Mouse (Mus musculus) ovary, postnatal 14 days (tissue): ENCODE data around the gene Rab6a.
A peak's percentile ranks its signal among the peaks of the same experiment; 100 is the strongest.

Experiments
- DNase-seq: peaks from one replicate; pipeline ENCODE4 v3.0.0; 2022; ENCODE audit warnings: low spot score

Gene Rab6a

DNA sequence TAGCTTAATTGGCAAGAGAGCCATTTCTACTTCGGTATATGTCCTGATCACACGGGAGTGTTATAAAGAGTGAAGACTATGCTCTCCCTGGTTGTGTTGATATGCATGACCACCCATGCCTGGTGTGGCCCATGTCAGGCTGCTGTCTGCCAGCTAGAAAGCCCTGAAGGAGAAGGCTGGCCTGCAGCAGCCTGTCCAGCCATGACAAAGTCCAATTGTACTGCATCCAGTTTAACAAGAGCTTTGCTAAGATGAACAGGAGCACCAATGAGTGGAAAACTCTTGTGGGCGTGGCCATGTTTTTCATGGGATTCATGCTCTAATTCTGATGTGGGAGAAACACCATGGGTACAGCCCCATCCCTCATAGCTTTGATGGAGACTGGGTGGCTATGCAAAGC lies 17.3 kb downstream of the Rab6a start:
- no peak for DNase-seq

DNA sequence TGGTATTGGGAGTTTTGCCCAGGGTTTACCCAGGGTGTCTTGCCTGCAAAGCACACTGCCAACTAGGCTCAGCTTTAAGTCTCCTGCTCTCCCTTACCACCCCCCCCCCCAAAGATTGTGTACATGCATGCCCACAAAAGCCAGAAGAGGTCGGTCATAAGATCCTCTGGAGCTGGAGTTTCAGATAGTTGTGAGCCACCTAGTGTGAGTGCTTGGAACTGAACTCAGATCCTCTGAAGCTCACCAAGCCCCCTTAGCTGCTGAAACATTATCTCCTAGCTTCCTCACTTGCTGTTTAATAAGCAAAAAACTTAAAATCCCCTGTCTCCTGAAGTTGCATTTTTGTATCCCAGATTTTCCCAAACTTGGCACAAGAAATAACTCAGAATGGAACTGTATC lies 30.4 kb downstream of the Rab6a start:
- DNase-seq: no peak

DNA sequence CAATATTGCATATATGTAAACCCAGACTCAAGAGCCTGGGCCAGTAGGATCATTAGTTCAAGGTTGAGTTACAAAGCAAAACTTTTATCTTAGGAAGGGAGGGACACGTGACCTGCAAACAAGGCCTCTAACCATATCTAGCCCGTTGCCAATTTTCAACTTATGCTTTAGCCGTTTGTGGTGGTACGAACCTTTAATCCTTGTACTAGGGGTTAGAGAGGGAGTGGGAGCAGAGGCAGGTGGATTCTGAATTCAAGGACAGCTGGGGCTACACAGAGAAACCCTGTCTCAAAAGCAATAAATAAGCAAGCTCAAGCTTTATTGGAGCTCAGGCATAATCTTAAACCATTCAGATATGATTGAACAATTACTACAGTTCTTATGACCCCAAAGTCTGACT lies 35.2 kb downstream of the Rab6a start:
- no peak for DNase-seq

DNA sequence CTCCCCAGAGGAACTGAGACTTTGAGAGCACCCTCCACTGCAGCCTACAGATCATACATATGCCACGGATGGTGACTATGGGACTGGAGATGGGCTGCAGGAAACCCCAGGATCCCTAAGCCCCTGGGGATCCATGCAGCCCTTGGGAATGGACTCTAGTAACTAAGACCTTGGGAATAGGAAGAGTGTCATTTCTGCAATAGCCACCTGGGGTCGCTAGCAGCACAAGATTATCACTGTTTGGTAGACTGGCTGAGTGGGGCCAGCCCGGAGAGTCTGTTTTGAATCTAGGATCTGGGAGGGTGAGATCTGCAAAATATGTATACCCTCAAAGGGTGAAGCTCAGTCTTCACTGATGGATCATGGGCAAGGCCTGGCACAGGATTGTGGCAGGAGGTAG lies 37.9 kb downstream of the Rab6a start:
- DNase-seq: peak; percentile 43

DNA sequence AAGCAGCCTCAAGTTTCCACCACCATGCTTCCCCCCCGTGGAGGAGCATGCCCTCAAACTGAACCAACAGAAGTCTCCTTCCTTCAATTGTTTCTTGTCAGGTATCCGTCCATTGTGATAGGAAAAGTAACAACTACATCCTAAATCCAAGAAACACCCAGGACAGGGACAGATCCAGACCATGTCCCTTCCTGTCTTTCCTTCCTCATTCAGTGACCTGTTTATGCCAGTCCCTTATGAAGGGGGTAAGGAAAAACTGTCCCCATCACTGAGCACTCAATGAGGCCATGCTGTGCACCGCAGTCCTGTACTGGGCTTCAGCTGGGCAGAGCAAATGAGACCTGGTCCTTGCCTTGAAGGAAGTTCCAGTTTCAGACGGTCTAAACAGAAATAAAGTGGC lies 41.9 kb downstream of the Rab6a start:
- DNase-seq: no peak

DNA sequence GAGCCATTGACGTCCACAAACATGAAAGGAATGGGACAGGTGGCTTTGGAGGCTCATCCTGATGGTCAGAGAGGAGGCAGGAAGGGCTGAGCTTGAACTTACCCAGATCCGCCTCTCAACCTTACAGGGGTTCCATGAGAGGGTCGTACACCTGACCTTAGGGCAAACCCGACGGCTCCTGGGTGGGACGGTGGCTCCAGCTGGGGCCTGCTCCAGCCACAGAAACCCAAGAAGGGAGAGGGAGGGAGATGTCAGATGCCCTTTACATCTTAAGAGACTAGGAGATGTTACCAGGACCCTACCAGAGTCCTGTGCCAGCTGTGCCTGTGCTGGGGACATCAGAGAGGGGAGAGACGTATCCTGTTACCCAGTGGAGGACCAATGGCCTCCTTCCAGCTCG lies 42.6 kb downstream of the Rab6a start:
- no peak for DNase-seq

DNA sequence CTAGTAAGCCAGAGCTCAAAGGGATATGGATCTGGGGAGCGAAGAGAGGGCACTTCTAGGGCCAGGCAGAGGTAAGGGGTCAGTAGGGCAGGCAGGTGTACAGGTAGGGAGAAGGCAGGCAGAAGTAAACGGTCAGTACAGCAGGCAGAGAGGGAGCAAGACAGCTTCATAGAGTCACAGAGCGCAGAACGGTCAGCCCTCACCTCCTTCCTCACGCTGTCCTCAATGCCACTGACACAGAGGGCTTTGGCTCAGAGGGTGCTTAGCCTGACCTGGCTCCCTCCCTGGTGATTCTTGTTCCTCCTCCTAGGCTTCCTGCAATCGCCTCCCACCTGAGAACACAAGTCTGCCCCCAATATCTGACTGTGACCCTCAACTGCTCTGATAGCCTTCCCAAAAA lies 43.2 kb downstream of the Rab6a start:
- DNase-seq: no peak

DNA sequence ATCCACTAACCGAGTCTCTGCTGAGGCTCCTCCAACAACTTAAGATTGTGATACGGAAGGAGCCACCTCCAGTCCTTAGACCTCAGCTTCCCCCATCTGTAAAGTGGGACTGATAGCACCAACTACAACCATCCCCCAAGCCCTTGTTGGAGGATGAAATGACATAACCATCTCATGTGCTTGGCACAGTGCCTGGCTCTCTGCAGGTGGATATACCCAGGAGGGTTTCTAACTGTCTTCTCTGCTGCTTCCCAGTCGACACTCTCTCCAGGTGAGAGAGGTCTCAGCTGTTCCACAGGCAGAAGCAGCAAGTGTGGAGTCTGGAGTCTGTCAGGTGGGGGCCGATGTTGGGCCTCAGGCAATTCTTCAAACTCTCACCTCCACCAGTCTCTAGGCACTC lies 43.8 kb downstream of the Rab6a start:
- no peak for DNase-seq

DNA sequence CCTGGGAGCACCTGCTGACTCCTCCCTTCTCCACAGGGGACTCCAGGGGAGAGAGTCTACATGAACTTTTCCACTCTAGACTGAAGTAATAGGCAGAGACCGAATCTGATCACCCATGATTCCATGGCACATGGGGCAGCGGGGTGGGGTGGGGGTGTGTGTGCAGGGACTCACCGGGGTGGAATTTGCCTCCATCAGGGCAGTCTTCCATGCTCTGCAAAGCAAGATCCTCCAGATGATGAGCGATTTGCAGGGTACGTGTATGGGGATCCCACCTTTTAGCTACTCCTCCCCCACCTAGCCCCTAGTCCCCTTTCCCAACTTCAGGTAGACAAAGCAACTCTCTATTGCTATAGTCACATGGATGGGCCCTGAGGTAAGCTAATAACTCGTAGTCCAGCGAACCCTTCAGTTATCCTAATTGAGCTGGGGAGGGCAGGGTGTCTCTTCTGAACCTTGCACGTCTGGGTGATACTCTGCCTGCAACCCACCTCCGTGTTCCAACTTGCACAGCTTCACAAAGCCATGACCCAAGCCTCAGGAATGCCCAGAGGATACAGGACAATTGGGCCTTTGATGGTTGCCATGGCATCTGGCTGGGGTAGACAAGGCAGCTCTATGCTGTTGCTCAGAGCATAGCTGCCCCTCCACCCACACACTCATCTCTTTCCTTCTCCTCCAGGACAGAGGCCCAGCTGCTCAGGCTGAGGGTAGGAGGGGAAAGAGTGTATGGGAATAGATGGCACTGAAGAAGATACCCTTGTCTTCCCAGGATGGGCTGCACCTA lies 46.5 kb downstream of the Rab6a start:
- DNase-seq: no peak

DNA sequence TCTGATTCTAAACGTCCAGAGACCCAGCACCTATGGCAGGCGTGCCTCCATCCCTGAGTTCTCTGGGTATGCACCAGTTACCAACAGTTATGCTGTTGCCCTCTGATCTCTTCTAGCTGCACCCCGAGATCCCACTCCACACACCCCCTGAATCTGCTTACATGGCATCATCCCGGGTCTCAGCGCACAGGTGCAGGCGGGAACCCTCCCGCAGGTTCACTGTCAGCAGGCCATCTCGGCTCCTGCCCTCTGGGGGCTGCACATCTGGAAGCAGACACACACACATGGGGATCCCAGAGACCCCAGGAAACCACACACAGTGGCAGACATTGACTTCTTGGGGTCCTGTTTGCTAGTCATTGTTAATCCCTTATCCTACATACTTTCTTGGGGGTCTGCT lies 47.2 kb downstream of the Rab6a start:
- no peak for DNase-seq

DNA sequence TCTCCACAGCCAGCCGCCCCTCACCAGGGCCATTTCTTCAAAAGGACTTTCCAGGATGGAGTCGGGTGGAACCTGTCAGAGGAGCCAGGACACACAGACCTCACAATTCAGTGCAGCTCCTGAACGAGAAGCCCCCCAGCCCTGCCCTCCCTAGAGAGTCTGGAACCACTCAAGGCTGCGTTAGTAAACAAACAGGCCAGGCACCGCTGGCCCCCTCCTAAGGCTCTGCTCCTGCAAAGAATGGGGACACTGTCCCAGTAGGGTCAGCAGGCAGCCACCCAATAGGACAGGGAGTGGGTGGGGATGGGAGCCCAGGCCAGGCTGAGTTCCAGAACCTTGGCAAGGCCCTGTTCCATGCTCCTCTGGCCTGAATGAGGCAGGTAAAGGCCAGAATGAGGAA lies 49.5 kb downstream of the Rab6a start:
- DNase-seq: no peak

DNA sequence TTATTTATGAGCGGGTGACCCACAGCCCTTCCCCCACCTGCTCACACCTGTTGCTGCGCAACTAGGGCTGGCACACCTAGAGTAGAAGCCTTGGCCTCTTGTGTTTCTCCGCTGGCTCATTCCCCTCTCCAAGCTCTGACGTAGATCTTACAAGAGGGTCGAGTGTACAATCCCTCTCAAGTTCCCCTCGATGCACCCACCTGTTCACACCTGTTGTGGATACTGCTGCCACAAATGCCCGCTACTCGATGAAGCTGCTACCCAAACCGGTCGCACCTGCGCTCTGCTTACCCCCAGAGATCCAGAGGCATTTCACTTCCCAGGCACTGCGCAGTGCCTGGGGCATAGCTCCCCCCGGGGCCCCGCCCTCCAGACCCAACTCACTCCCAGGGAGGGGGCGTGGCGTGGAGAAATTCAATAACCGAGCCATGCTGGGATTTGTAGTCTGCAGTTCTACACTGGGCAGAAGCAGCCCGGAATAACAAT lies 50.9 kb downstream of the Rab6a start:
- DNase-seq: no peak

DNA sequence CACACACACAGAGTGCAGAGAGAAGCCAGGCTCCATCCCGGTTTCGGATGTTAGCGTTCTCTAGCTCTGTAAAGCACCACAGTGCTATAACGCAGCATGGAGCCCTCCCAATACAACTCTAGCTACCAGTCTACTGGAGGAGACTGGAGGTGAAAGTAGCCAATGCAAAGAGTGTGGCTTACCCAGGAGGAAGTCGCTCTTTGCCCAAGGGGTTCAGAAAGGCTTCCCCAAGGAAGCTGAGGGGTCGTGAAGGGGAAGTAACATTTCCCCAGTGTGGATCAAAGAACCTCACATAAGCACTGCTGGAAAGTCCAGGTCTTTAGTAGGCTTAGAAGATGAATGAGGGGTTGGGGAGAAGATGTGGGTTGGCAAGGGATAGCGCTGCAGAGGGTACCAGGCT lies 54.1 kb downstream of the Rab6a start:
- no peak for DNase-seq

DNA sequence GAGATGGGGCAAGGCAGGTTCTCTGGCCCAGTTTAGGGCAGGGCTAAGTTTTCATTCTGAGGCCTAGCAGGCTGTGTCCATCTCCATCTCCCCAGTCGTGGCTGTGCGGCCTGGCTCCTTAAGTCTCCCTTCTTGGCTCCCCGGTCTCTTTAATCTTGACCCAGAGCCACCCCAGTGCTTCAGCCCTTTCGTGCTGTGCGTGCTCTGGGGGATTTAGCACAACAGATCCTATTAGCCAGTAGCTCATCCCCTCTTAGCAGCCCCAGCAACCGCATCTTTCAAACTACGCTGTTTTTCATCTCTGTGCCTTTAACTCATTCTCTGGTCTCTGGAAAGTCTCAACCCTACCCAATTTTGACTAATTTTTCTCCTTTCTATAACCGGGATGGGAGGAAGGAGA lies 55.0 kb downstream of the Rab6a start, which contains the start of gene Plekhb1:
TSS of gene Plekhb1 (minus strand) at position 184 of the 400 bp plus-strand sequence.
- no peak for DNase-seq

DNA sequence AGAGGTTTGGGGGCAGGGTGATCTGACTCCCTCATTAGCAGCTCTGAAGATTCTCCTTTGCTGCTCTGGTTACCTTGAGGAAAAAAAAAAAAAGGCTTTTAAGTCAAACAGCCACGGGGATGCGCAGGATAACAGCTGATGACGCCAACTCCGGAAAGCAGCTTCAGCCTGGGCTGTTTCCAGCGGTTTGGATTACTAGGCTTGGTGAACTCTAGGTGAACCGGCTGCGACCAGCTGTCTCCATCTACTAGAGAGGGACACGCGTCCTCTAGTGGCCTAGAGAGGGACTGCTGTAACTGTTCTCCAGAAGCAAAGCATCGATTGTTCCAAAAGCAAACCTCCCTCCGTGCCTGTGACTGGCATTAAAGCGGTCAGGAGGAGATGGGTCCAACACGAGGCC lies 56.0 kb downstream of the Rab6a start:
- DNase-seq: peak; percentile 77

DNA sequence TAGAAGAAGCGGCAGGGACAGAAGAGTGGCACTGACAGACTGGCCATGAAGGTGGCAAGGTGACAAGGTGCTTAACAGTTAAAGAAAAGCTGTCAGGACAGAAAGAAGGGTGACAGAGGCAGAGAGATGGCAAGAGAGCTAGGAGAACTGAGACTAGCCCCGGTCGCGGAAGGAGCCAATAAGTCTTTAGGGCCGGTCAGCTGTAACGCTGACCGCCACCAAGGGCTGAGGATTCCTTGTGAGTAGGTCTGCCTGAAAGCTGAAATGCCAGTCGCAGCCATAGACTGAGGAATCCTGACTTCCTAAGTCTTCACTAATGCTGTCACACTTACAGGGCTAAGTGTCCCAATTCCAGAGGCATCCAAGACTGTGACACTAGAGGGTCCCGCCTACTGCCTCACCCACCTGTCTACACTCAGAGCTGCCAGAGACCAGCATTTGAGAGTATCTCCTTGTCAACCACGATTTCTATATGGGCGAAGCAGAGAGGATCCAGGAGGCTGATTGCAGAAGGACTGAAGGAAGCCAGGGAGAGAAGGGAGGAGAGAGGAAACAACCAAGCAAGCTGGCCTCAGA lies 56.6 kb downstream of the Rab6a start:
- DNase-seq: no peak

DNA sequence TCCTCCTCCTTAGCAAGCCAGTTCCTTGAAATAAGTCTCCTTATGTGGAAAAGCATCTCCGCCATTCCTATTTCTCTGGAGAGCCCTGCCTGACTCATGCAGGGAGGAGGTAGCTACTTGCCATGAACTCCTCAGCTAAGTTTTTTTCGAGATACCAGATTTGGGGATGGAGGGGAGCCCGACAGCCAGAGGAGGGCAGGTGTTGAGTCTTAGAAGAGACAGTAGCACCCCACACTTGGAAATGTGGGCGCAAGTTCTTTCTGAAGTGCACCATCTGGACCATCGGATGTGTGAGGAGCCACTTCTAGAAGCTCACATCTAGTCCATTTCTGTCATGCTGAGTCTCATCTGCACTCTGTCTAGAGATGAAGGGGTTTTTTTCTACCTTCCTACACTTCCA lies 63.4 kb downstream of the Rab6a start:
- DNase-seq: no peak

DNA sequence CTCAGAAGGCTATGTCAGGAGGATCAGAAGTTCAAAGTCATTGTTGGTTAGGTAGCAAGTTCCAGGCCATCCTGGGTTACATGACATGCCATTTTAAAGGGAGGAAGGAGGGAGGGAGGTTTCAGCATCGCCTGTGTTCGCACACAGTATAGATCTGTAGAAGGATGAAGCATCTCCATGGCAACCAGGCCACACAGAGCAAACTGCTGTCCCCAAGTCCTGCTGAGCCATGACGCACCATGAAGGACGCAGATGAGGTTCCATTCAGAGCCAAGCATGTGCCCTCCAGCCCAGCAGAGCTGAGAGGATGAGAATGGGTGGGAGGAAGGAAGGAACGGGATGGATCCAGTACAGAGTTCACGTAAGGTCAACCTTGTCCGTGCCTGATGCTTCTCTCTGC lies 66.2 kb downstream of the Rab6a start:
- no peak for DNase-seq

DNA sequence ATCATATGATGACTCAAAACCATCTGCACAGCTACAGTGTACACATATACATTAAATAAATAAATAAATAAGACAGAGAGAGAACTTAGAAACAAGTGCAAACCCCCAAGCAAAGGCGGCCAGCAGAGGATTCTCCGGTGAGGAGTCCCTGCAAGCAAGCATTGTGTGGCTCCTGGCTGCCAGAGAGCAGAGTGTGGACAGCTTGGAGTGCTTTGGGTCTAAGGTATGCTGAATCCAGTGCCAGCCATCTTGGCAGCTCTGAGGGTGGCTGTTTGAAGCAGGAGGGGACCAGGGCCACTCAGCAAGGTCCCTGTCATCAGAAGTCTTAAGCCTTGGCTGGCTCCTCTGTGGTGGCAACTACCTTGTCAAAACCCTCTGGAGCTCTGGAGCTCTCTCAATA lies 67.7 kb downstream of the Rab6a start:
- DNase-seq: no peak

DNA sequence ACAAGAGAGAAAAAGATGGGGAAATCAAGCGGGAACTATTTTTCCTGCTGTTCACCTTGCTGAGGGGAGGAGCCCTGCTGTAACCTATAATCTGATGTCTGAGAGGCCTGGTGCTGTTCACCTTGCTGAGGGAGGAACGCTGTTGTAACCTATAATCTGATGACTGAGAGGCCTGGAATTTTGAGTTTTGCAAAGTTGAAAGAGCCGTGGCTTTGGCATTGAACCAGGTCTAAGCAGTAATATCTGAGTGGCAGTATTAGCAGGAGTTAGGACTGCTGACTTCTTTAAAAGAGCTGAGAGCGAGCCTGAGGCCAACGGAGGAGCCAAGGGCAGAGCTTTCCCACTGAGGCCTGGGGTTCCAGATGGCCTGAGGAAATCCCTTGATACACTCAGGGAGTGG lies 70.8 kb downstream of the Rab6a start:
- no peak for DNase-seq

DNA sequence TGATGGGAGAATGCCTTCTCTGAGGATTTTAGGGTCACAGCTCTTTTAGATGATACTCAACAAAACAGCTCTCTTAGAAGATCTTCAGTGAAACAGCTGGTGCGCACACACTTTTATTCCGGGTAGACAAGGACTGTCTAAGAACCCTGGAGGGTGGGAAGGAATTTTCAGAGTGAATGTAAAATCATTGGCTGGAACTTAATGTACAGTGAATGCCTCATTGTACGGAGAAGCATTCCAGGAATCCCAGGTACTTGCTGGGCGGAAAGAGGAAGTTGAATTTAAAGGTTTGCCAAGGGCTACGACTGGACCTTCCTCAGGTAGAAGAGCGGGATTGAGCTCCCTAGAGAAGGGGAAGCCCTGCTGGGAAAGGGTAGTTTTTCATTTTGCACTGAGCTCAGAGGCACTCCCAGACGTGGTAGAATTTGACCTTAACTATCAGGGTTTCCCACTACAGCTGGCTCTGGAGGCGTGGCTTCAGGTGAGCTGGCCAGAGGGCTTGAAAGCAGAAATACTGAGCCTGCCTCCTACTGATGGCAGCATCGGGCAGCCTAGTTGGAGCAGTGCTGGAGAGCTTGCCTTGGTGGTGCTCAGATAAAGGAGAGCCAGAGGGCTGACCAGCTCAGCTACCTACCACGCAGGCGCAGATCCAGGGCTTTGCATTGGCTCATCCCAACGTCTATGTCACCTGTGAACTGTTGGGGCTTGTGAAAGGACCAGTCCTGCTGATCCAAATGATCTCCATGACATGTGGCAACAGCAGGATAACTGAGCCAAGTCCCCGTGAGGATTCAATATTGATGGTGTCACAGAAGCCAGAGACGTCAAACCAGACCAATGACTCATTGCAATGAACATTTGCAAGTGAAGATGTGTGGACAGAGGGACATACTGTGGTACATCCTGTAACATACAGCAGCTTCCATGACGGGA lies 72.0 kb downstream of the Rab6a start:
- DNase-seq: no peak

DNA sequence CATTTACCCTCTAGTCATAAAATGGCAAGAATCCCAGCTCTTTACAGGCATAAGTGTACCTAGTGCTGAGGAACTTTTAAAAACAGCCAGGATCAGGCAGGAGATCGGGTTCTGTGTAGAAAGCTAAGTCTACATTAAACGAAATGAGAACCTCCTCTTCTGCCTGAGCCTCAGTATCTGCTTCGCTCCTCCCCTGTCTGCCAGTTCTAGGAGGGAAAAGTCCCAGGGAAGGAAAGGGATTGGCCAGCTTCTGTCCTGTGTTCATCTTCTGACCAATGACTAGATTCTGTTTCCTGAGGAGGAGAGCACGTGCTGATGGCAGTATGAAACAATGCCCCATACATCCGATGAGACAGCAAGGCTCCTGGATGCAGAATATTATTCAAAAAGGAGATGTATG lies 73.9 kb downstream of the Rab6a start:
- no peak for DNase-seq

DNA sequence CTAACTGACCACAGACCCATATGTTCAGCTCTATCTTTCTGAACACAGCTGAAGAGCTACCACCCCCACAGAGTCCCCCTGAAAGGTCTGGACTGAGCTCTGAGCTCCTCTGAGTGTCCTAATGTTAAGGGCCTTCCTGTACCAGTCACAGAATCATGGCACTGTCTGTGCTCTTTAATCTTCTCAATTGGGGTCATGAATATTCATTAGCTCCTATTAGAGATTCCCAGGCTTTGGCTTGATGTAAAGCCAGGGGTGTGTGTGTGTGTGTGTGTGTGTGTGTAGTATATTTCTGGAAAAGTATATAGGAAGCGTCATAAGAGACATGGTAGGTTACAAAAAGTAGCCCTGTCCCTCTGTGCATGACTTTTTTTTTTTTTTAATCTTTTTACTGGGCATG lies 76.0 kb downstream of the Rab6a start:
- no peak for DNase-seq
